Mouse (Mus musculus): ENCODE measurements around the gene Il12b. TPM values are rescaled to one million over a fixed set of nuclear protein-coding genes. Genes with fewer than 3 reads are reported as not detected.

Il12b gene
- polyA plus RNA-seq, 1 experiment from 2014 or later = not detected

DNA sequence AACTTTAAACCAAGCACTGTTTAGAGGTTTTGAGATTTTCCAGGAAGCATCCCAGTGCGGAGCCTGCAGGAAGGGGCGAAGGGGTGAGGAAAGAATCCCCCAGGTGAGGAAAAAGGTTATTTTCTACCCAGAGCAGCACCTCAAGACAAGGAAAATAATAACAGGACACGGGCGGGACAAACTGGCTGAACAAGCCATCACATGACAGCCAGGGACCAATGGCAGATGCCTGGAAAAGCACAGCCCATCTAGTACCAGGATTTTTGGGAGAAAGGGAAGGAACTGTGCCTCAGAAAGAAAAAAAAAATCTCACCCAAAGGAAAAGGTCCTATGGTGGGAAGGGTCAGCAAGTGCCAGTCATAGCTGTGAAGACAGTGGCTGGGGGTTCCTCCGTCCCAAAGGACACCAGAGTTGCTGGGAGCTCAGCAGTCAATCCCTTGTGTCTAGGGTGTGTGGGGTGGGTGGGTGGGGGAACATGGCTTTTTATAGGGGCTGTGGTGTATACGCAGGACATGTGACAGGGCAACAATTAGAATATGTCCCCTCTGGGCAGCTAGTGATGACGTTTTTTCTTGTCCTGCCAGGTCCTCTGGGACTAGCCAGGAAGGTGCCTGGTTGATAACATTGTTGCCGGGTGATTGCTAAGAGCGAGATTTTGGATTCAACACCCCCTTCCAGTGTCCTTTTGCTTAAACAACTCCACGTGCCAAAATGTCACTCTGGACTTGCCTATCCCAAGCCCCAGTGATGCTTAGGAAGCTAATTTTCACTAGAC is 22.7 kb downstream of the Il12b start:
- no peak overlapping the region for H3K9ac ChIP-seq (ENCODE audit: low read length)
- WGBS = 84% methylated on average over 10 of the region's 10 CpGs
- H3K9me3 ChIP-seq (ENCODE audit: control insufficient read depth, low read length) = no peaks in the 10 kb centered on the region
- H3K36me3 ChIP-seq (ENCODE audit: control insufficient read depth, insufficient read depth, low read length) = no peaks in the 10 kb centered on the region
- H3K27ac ChIP-seq (ENCODE audit: low read depth, low read length) = no peak overlapping the region
- ATAC-seq (ENCODE audit: insufficient read depth, low FRiP score, low TSS enrichment) = no peak
- no peak overlapping the region for H3K4me3 ChIP-seq (ENCODE audit: low read depth, low read length)
- H3K4me2 ChIP-seq (ENCODE audit: low read depth) = no peak overlapping the region
- no peaks in the 10 kb centered on the region for H3K4me1 ChIP-seq (ENCODE audit: control insufficient read depth, insufficient read depth, low read length)
- no peak for DNase-seq (ENCODE audit: low spot score)
- no peaks in the 10 kb centered on the region for H3K27me3 ChIP-seq (ENCODE audit: control insufficient read depth, insufficient read depth, low read length)

DNA sequence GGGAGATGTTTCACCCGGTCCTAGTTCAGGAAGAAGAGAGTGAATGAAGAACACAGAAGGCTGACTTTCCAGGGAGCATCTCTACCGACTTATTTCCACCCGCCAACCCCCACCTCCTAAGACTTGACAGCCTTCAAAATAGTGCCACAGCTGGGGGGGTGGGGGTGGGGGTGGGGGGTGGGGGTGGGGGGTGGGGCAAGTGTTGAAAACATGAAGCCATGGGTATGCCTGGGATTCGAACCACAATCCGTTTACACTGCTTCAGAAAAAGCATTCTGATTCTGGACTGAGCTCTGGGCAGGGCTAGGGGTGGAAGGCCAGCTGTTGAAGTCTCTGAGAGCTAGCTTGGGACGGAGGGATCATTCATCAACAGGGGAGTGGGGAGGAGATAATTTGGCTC is 23.4 kb downstream of the Il12b start:
- H3K9me3 ChIP-seq (ENCODE audit: control insufficient read depth, low read length) = no peaks in the 10 kb centered on the region
- WGBS = 59% methylated on average over 6 of the region's 6 CpGs
- H3K4me1 ChIP-seq (ENCODE audit: control insufficient read depth, insufficient read depth, low read length) = no peaks in the 10 kb centered on the region
- H3K4me2 ChIP-seq (ENCODE audit: low read depth) = no peak overlapping the region
- H3K9ac ChIP-seq (ENCODE audit: low read length) = no peak overlapping the region; the same call in 1 of the 2 replicates
- H3K27me3 ChIP-seq (ENCODE audit: control insufficient read depth, insufficient read depth, low read length) = no peaks in the 10 kb centered on the region
- H3K36me3 ChIP-seq (ENCODE audit: control insufficient read depth, insufficient read depth, low read length) = no peaks in the 10 kb centered on the region
- no peak overlapping the region for H3K27ac ChIP-seq (ENCODE audit: low read depth, low read length)
- ATAC-seq (ENCODE audit: insufficient read depth, low FRiP score, low TSS enrichment) (no peak), DNase-seq (ENCODE audit: low spot score) (no peak)
- no peak overlapping the region for H3K4me3 ChIP-seq (ENCODE audit: low read depth, low read length)

DNA sequence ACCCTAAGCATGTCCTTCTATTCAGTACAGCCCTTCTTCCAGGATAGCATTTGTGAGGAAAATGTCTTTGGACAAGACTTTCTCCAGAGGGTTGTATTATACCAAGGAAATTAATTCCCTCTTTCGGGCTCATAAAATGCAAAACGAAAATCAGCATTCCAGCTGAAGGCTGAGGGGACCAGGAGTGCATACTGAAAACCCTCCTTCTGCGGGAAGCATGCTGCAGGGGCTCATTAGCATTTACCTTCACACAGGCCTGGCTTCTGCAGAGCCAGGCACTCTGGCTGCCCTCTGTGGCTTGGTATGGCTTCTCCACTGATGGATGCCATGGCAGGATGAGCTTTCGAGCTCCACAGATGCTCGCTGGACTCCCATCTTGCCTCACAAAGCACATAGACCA is 24.1 kb downstream of the Il12b start:
- H3K9ac ChIP-seq (ENCODE audit: low read length) = no peak overlapping the region
- no peaks in the 10 kb centered on the region for H3K27me3 ChIP-seq (ENCODE audit: control insufficient read depth, insufficient read depth, low read length)
- no peaks in the 10 kb centered on the region for H3K4me1 ChIP-seq (ENCODE audit: control insufficient read depth, insufficient read depth, low read length)
- H3K4me3 ChIP-seq (ENCODE audit: low read depth, low read length) = no peak overlapping the region
- ATAC-seq (ENCODE audit: insufficient read depth, low FRiP score, low TSS enrichment) = no peak
- no peaks in the 10 kb centered on the region for H3K9me3 ChIP-seq (ENCODE audit: control insufficient read depth, low read length)
- WGBS = 52% methylated on average over 5 of the region's 5 CpGs
- H3K27ac ChIP-seq (ENCODE audit: low read depth, low read length) = no peak overlapping the region
- H3K36me3 ChIP-seq (ENCODE audit: control insufficient read depth, insufficient read depth, low read length) = no peaks in the 10 kb centered on the region
- DNase-seq (ENCODE audit: low spot score) = no peak
- no peak overlapping the region for H3K4me2 ChIP-seq (ENCODE audit: low read depth)

DNA sequence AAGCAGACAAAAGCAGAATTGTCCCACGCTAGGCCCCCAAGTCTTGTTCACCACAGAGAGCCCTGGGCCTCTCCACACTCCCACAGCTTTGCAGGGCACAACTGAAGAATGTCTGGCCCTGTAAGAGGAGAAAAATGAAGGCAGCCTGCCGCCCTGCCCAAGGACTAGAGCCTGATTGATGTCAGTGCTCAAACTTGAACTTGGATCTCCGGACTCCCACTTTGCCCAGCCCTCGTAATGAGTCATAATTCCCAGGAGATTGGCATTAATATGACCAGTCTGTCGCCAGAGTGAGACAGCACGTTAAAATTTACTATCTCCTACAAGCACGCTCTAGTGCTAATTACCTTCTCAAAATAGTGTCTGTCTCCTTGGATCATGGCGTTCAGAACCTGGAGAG is 25.1 kb downstream of the Il12b start:
- no peak overlapping the region for H3K9ac ChIP-seq (ENCODE audit: low read length)
- H3K4me3 ChIP-seq (ENCODE audit: low read depth, low read length) = no peak overlapping the region
- H3K4me2 ChIP-seq (ENCODE audit: low read depth) = no peak overlapping the region
- DNase-seq (ENCODE audit: low spot score) (no peak), ATAC-seq (ENCODE audit: insufficient read depth, low FRiP score, low TSS enrichment) (no peak)
- no peaks in the 10 kb centered on the region for H3K4me1 ChIP-seq (ENCODE audit: control insufficient read depth, insufficient read depth, low read length)
- no peak overlapping the region for H3K27ac ChIP-seq (ENCODE audit: low read depth, low read length)
- no peaks in the 10 kb centered on the region for H3K36me3 ChIP-seq (ENCODE audit: control insufficient read depth, insufficient read depth, low read length)
- WGBS = 70% methylated on average over 8 of the region's 8 CpGs
- no peaks in the 10 kb centered on the region for H3K27me3 ChIP-seq (ENCODE audit: control insufficient read depth, insufficient read depth, low read length)
- no peaks in the 10 kb centered on the region for H3K9me3 ChIP-seq (ENCODE audit: control insufficient read depth, low read length)

DNA sequence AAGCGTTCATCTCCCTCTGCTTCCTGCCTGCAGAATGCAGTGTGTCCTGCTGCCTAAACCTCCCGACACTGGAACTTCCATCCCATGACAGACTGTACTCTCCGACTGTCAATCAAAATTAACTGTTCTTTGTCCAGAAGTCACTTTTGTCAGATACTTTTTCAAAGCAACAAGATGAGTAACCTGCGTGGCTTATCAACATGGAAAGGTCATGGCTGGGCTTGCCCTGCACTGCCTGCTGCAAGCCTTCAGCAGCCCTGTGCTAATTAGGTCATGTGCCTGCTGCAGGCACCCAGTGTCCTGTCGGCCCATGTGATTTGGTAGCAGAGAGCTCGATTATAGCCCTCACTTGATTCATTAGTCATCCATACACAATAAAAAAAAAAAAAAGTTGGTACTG is 25.8 kb downstream of the Il12b start:
- H3K36me3 ChIP-seq (ENCODE audit: control insufficient read depth, insufficient read depth, low read length) = no peaks in the 10 kb centered on the region
- no peak for DNase-seq (ENCODE audit: low spot score)
- H3K27me3 ChIP-seq (ENCODE audit: control insufficient read depth, insufficient read depth, low read length) = no peaks in the 10 kb centered on the region
- WGBS = 76% methylated on average over 6 of the region's 6 CpGs
- no peak overlapping the region for H3K4me2 ChIP-seq (ENCODE audit: low read depth)
- ATAC-seq (ENCODE audit: insufficient read depth, low FRiP score, low TSS enrichment) = no peak
- no peak overlapping the region for H3K4me3 ChIP-seq (ENCODE audit: low read depth, low read length)
- H3K9me3 ChIP-seq (ENCODE audit: control insufficient read depth, low read length) = no peaks in the 10 kb centered on the region
- no peak overlapping the region for H3K9ac ChIP-seq (ENCODE audit: low read length)
- no peaks in the 10 kb centered on the region for H3K4me1 ChIP-seq (ENCODE audit: control insufficient read depth, insufficient read depth, low read length)
- H3K27ac ChIP-seq (ENCODE audit: low read depth, low read length) = no peak overlapping the region

DNA sequence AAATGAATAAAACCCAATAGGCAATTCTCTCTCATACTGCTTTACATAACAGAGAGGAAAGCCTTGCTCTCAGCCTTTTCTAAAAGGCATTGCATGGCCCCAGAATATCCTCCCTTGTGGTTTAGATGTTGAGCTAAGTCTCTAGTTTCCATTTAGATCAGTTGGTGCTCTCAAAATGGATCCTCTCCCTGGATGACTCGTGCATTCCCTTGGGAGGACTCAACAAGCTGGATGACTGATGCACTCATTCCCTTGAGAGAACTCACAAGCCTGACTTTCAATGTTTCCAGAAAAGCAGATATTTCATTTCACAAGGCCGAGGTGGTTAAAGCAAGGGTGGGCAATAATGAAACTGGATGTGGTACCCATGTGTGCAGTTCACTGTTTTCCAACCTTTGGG is 28.1 kb downstream of the Il12b start:
- Histone ChIP-seq H3K27ac (ENCODE audit: low read depth, low read length) (no peak overlapping the region), H3K4me3 (ENCODE audit: low read depth, low read length) (no peak overlapping the region), H3K4me2 (ENCODE audit: low read depth) (no peak overlapping the region), H3K36me3 (ENCODE audit: control insufficient read depth, insufficient read depth, low read length) (no peaks in the 10 kb centered on the region), H3K9ac (ENCODE audit: low read length) (no peak overlapping the region), H3K27me3 (ENCODE audit: control insufficient read depth, insufficient read depth, low read length) (no peaks in the 10 kb centered on the region), H3K4me1 (ENCODE audit: control insufficient read depth, insufficient read depth, low read length) (no peaks in the 10 kb centered on the region), H3K9me3 (ENCODE audit: control insufficient read depth, low read length) (no peaks in the 10 kb centered on the region)
- no peak for DNase-seq (ENCODE audit: low spot score)
- no peak for ATAC-seq (ENCODE audit: insufficient read depth, low FRiP score, low TSS enrichment)
- WGBS = 84% methylated on average over 2 of the region's 2 CpGs

DNA sequence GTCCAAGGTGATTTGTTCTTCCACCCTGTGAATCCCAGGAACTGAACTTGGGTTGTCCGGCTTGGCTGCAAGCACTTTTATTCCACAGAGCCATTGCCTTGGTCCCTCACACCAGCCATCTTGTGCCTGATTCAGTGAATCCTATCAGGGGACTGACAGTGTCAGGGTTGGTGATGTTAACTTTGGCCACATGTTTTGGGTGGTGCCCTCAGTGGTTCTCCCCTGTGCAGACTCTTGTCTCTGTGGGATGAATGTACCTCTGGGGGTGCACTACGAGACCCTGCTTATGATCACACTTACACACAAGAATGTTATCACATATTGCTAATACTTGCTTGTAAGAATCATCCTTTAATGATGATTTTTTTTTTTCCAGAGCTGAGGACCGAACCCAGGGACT is 30.2 kb downstream of the Il12b start:
- Histone ChIP-seq H3K36me3 (ENCODE audit: control insufficient read depth, insufficient read depth, low read length) (no peaks in the 10 kb centered on the region), H3K4me3 (ENCODE audit: low read depth, low read length) (no peak overlapping the region), H3K27ac (ENCODE audit: low read depth, low read length) (no peak overlapping the region), H3K9ac (ENCODE audit: low read length) (no peak overlapping the region), H3K27me3 (ENCODE audit: control insufficient read depth, insufficient read depth, low read length) (no peaks in the 10 kb centered on the region), H3K4me2 (ENCODE audit: low read depth) (no peak overlapping the region), H3K9me3 (ENCODE audit: control insufficient read depth, low read length) (no peaks in the 10 kb centered on the region), H3K4me1 (ENCODE audit: control insufficient read depth, insufficient read depth, low read length) (no peaks in the 10 kb centered on the region)
- 89% methylated on average over 3 of the region's 3 CpGs for WGBS
- no peak for DNase-seq (ENCODE audit: low spot score)
- no peak for ATAC-seq (ENCODE audit: insufficient read depth, low FRiP score, low TSS enrichment)

DNA sequence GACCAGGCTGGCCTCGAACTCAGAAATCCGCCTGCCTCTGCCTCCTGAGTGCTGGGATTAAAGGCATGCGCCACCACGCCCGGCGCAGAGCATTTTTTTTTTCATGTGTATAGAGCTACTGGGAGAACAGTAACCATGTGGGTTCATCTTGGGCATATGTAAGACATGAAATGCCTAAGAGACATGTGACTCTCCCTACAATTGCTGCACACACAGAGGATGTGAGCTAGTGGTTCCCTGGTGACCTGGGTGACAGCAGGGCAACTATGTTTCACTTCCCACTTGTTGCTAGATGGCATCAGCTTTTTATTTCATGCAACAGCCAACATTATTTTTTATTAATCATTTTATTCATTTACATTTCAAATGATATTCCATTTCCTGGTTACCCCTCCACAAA is 37.9 kb downstream of the Il12b start:
- no peak for ATAC-seq (ENCODE audit: insufficient read depth, low FRiP score, low TSS enrichment)
- 94% methylated on average over 6 of the region's 6 CpGs for WGBS

DNA sequence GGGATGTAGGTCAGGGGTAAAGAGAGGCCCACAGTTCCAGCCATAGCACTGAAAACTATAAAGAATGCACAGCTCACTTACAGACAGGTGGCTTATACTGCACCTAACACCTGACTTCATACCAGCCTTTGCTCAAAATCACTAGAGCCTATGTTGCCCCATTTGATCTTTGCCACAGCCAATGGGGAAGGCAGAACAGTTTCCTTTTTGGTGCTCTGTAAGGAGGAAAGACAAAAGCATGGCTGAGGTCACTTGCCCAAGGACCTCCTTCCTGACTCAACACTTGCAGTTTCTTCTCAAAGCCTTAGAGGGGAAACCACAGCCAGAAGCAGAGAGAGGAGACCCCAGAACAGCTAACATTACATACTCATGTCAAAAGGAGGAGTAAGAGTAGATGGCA is 51.2 kb downstream of the Il12b start:
- no peaks in the 10 kb centered on the region for H3K4me1 ChIP-seq (ENCODE audit: control insufficient read depth, insufficient read depth, low read length)
- no peak for ATAC-seq (ENCODE audit: insufficient read depth, low FRiP score, low TSS enrichment)
- no peaks in the 10 kb centered on the region for H3K36me3 ChIP-seq (ENCODE audit: control insufficient read depth, insufficient read depth, low read length)
- no peak overlapping the region for H3K27ac ChIP-seq (ENCODE audit: low read depth, low read length)
- H3K4me3 ChIP-seq (ENCODE audit: low read depth, low read length) = no peak overlapping the region
- no peak overlapping the region for H3K9ac ChIP-seq (ENCODE audit: low read length)
- no peak for DNase-seq (ENCODE audit: low spot score)
- no peak overlapping the region for H3K4me2 ChIP-seq (ENCODE audit: low read depth)
- no peaks in the 10 kb centered on the region for H3K27me3 ChIP-seq (ENCODE audit: control insufficient read depth, insufficient read depth, low read length)
- no peaks in the 10 kb centered on the region for H3K9me3 ChIP-seq (ENCODE audit: control insufficient read depth, low read length)

More for the DNA sequence above, 37.9 kb downstream of the Il12b start:
- Histone ChIP-seq H3K27ac (ENCODE audit: low read depth, low read length) (no peak overlapping the region), H3K9me3 (ENCODE audit: control insufficient read depth, low read length) (no peaks in the 10 kb centered on the region), H3K4me2 (ENCODE audit: low read depth) (no peak overlapping the region), H3K4me3 (ENCODE audit: low read depth, low read length) (no peak overlapping the region), H3K27me3 (ENCODE audit: control insufficient read depth, insufficient read depth, low read length) (no peaks in the 10 kb centered on the region), H3K9ac (ENCODE audit: low read length) (no peak overlapping the region), H3K36me3 (ENCODE audit: control insufficient read depth, insufficient read depth, low read length) (no peaks in the 10 kb centered on the region), H3K4me1 (ENCODE audit: control insufficient read depth, insufficient read depth, low read length) (no peaks in the 10 kb centered on the region)
- DNase-seq (ENCODE audit: low spot score) = no peak
